Mouse (Mus musculus): ENCODE measurements around the gene Ankrd33b. TPM values are rescaled to one million over a fixed set of nuclear protein-coding genes. Genes with fewer than 3 reads are reported as not detected.

Gene Ankrd33b
- polyA plus RNA-seq, 1 experiment from 2014 or later: 0.75 TPM

DNA sequence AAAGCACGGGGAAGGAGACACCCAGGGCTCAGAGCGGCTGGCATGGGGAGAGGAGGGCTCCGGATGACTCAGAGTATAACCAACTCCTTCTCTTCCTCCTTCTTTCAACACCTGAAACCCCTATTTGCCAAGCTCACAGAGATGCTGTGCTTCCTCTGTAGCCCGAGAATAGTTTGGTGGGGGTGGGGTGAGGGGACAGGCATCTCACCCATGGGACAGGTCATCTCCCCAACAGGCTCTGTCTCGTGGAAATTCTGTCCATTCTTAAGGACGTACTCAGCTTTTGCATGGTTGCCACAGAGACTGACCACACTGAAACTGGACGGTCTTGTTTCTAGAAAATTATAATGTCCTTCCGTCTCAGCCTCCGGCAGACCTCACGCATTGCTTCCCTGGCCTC, 106.4 kb downstream of the Ankrd33b start:
- H3K9me3 ChIP-seq (ENCODE audit: control insufficient read depth, low read length): no peaks in the 10 kb centered on the region
- 78% methylated on average over 10 of the region's 10 CpGs for WGBS
- no peak for ATAC-seq (ENCODE audit: low read depth)

DNA sequence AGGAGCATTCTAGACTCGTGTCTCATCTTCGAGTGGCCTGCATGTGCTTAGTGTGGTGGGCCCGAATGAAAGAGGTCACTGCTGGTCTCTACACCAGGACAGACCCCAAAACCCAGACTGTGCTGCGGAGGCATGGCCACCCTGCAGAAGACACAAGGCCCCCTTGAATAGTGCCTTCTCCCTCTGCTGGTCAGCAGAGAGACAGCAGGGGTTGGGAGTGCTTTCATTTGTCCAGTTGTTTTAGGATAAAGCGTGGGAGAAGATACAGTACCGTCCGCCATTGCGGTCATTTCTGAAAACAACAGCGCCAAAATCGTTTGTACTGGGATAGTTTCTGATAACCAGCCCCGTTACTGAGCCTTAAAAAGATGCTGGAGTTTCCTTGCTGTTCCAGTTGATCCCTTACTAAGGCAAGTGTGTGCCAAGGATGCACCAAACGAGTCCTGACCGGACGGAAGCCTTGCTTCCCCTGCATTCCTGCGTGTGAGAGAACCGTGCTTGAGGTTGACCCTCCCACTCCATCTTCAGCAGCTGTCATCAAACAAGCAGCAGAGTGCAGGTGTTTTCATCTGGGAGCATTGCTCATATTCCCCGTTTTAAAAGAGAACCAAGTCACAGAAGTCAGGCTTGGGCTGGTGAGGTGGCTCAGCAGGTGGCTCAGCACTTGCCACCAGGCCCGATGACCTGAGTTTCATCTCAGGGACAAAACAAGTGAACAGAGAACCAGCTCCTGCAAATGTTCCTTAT, 108.7 kb downstream of the Ankrd33b start:
- H3K4me2 ChIP-seq (ENCODE audit: low read depth, low read length): no peak overlapping the region
- H3K27ac ChIP-seq (ENCODE audit: low read depth, low read length): no peak overlapping the region
- no peaks in the 10 kb centered on the region for H3K36me3 ChIP-seq (ENCODE audit: control insufficient read depth, insufficient read depth, low read length)
- H3K27me3 ChIP-seq (ENCODE audit: control insufficient read depth, insufficient read depth, low read length): no peaks in the 10 kb centered on the region
- H3K9me3 ChIP-seq (ENCODE audit: control insufficient read depth, low read length): no peaks in the 10 kb centered on the region
- no peak for ATAC-seq (ENCODE audit: low read depth)
- H3K4me3 ChIP-seq (ENCODE audit: low read depth, low read length): no peak overlapping the region
- no peak overlapping the region for H3K9ac ChIP-seq (replicated peaks; ENCODE audit: low read depth, low read length)
- H3K4me1 ChIP-seq (ENCODE audit: control insufficient read depth, insufficient read depth, low read length): no peaks in the 10 kb centered on the region
- WGBS: 88% methylated on average over 18 of the region's 18 CpGs

More for the DNA sequence above, 106.4 kb downstream of the Ankrd33b start:
- Histone ChIP-seq H3K9ac (replicated peaks; ENCODE audit: low read depth, low read length) (no peak overlapping the region), H3K4me2 (ENCODE audit: low read depth, low read length) (no peak overlapping the region), H3K4me1 (ENCODE audit: control insufficient read depth, insufficient read depth, low read length) (no peaks in the 10 kb centered on the region), H3K27ac (ENCODE audit: low read depth, low read length) (no peak overlapping the region), H3K36me3 (ENCODE audit: control insufficient read depth, insufficient read depth, low read length) (no peaks in the 10 kb centered on the region), H3K27me3 (ENCODE audit: control insufficient read depth, insufficient read depth, low read length) (no peaks in the 10 kb centered on the region), H3K4me3 (ENCODE audit: low read depth, low read length) (no peak overlapping the region)

DNA sequence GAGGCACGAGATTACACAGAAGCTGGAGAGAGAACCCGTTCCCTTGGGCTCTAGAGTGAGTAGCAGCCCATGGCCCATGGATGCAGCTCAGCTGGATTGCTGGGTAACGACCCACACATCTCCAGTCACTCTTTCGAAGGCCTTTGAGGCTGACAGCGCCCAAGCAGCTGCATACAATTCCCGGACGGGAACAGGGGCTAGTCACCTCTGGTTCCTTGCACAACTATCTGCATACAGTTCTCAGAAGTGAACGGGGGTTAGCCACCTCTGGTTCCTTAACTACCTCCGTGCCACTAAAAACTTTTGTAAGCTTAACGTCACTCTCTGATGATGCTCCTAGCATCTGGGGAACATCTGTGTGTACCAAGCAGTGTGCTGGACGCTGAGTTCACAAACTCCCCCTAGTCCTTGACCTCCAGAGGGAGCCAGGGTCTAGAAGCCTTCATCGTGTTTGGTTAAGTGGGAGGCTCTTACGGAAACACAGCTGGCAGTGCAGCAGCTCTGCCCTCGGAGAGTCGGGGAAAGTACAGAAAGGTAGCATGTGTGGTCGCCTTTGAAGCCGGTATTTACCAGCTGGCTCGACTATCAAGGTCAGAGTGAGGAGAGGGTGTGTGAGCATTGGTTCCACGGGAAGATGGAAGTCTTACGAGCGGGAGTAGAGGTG, 109.4 kb downstream of the Ankrd33b start:
- Histone ChIP-seq H3K27me3 (ENCODE audit: control insufficient read depth, insufficient read depth, low read length) (no peaks in the 10 kb centered on the region), H3K4me1 (ENCODE audit: control insufficient read depth, insufficient read depth, low read length) (no peaks in the 10 kb centered on the region), H3K9me3 (ENCODE audit: control insufficient read depth, low read length) (no peaks in the 10 kb centered on the region), H3K27ac (ENCODE audit: low read depth, low read length) (no peak overlapping the region), H3K4me2 (ENCODE audit: low read depth, low read length) (no peak overlapping the region), H3K9ac (replicated peaks; ENCODE audit: low read depth, low read length) (no peak overlapping the region), H3K4me3 (ENCODE audit: low read depth, low read length) (no peak overlapping the region), H3K36me3 (ENCODE audit: control insufficient read depth, insufficient read depth, low read length) (no peaks in the 10 kb centered on the region)
- 78% methylated on average over 21 of the region's 21 CpGs for WGBS
- no peak for ATAC-seq (ENCODE audit: low read depth)

DNA sequence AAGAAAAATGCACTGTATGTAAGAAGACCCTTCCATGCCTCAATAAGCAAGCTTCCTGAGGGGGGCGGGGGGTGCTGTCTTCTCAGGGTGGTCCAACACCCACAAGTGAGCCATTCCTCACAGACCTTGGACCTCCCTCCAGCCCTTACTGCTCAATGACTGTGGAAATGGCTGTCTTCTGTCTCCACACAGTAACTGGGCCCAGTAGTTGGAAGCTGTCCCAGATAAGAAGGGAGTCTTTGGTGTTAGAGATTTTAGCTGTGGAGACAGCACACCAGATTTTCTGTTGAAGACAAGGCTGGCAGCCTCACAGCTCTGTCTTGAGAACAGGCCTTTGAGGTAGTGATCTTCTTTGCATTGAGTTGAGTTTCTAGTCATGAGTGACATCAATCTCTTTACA, 110.2 kb downstream of the Ankrd33b start:
- Histone ChIP-seq H3K27ac (ENCODE audit: low read depth, low read length) (no peak overlapping the region), H3K4me3 (ENCODE audit: low read depth, low read length) (no peak overlapping the region), H3K9ac (replicated peaks; ENCODE audit: low read depth, low read length) (no peak overlapping the region), H3K27me3 (ENCODE audit: control insufficient read depth, insufficient read depth, low read length) (no peaks in the 10 kb centered on the region), H3K36me3 (ENCODE audit: control insufficient read depth, insufficient read depth, low read length) (no peaks in the 10 kb centered on the region), H3K9me3 (ENCODE audit: control insufficient read depth, low read length) (no peaks in the 10 kb centered on the region), H3K4me1 (ENCODE audit: control insufficient read depth, insufficient read depth, low read length) (no peaks in the 10 kb centered on the region), H3K4me2 (ENCODE audit: low read depth, low read length) (no peak overlapping the region)
- ATAC-seq (ENCODE audit: low read depth): no peak
- 79% methylated on average over 1 of the region's 1 CpGs for WGBS

- no peaks in the 10 kb centered on the region for H3K9me3 ChIP-seq (ENCODE audit: control insufficient read depth, low read length)
- H3K4me2 ChIP-seq (ENCODE audit: low read depth, low read length): no peak overlapping the region
- H3K36me3 ChIP-seq (ENCODE audit: control insufficient read depth, insufficient read depth, low read length): no peaks in the 10 kb centered on the region
- no peaks in the 10 kb centered on the region for H3K4me1 ChIP-seq (ENCODE audit: control insufficient read depth, insufficient read depth, low read length)
- H3K9ac ChIP-seq (replicated peaks; ENCODE audit: low read depth, low read length): no peak overlapping the region
- WGBS: 88% methylated on average over 6 of the region's 6 CpGs
- H3K27ac ChIP-seq (ENCODE audit: low read depth, low read length): no peak overlapping the region
- ATAC-seq (ENCODE audit: low read depth): no peak
- H3K27me3 ChIP-seq (ENCODE audit: control insufficient read depth, insufficient read depth, low read length): no peaks in the 10 kb centered on the region
- H3K4me3 ChIP-seq (ENCODE audit: low read depth, low read length): no peak overlapping the region
Measured at GRCm38 (mm10) chr15:31255762-31256161, 111.8 kb downstream of the Ankrd33b start.

DNA sequence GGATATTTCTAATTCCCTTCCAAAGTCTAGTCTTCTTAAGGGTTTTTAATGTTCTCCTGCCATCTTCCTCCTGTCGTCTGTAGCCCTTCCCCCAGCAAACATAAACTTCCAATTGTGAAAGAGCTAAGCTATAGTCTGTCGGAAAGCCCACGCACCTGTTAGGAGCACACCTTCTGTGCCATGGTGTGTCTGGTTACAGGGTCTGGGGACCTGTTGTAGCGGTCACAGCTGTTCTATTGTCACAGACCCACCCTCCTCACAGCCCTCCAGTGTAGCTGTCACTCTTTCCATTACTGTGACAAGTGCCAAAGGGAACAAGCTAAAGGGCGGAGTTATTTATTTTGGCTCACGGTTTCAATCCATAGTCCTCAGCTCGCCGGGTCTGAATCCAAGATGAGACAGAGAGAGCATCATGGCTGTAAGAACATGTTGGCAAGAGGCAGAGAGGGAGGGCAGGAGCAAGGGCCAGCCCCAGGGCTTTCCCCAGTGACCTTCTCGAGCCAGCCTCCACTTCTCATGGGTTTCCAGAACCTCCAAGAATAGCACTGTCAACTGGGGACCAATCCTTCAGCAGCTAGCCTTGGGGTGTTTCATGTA, 112.5 kb downstream of the Ankrd33b start:
- no peak overlapping the region for H3K9ac ChIP-seq (replicated peaks; ENCODE audit: low read depth, low read length)
- no peak for ATAC-seq (ENCODE audit: low read depth)
- no peak overlapping the region for H3K27ac ChIP-seq (ENCODE audit: low read depth, low read length)
- no peaks in the 10 kb centered on the region for H3K27me3 ChIP-seq (ENCODE audit: control insufficient read depth, insufficient read depth, low read length)
- H3K36me3 ChIP-seq (ENCODE audit: control insufficient read depth, insufficient read depth, low read length): no peaks in the 10 kb centered on the region
- no peaks in the 10 kb centered on the region for H3K9me3 ChIP-seq (ENCODE audit: control insufficient read depth, low read length)
- WGBS: 84% methylated on average over 9 of the region's 9 CpGs
- H3K4me3 ChIP-seq (ENCODE audit: low read depth, low read length): no peak overlapping the region
- no peaks in the 10 kb centered on the region for H3K4me1 ChIP-seq (ENCODE audit: control insufficient read depth, insufficient read depth, low read length)
- H3K4me2 ChIP-seq (ENCODE audit: low read depth, low read length): no peak overlapping the region

- 86% methylated on average over 4 of the region's 4 CpGs for WGBS
- no peaks in the 10 kb centered on the region for H3K4me1 ChIP-seq (ENCODE audit: control insufficient read depth, insufficient read depth, low read length)
- no peak overlapping the region for H3K4me3 ChIP-seq (ENCODE audit: low read depth, low read length)
- H3K9ac ChIP-seq (replicated peaks; ENCODE audit: low read depth, low read length): no peak overlapping the region
- H3K27ac ChIP-seq (ENCODE audit: low read depth, low read length): no peak overlapping the region
- H3K36me3 ChIP-seq (ENCODE audit: control insufficient read depth, insufficient read depth, low read length): no peaks in the 10 kb centered on the region
- no peaks in the 10 kb centered on the region for H3K27me3 ChIP-seq (ENCODE audit: control insufficient read depth, insufficient read depth, low read length)
- H3K9me3 ChIP-seq (ENCODE audit: control insufficient read depth, low read length): no peaks in the 10 kb centered on the region
- no peak overlapping the region for H3K4me2 ChIP-seq (ENCODE audit: low read depth, low read length)
- no peak for ATAC-seq (ENCODE audit: low read depth)
Measured at GRCm38 (mm10) chr15:31253963-31254362, 113.6 kb downstream of the Ankrd33b start.

- no peaks in the 10 kb centered on the region for H3K36me3 ChIP-seq (ENCODE audit: control insufficient read depth, insufficient read depth, low read length)
- H3K27ac ChIP-seq (ENCODE audit: low read depth, low read length): no peak overlapping the region
- no peak overlapping the region for H3K4me2 ChIP-seq (ENCODE audit: low read depth, low read length)
- no peak overlapping the region for H3K9ac ChIP-seq (replicated peaks; ENCODE audit: low read depth, low read length)
- WGBS: 74% methylated on average over 8 of the region's 8 CpGs
- no peaks in the 10 kb centered on the region for H3K27me3 ChIP-seq (ENCODE audit: control insufficient read depth, insufficient read depth, low read length)
- no peaks in the 10 kb centered on the region for H3K9me3 ChIP-seq (ENCODE audit: control insufficient read depth, low read length)
- ATAC-seq (ENCODE audit: low read depth): no peak
- no peaks in the 10 kb centered on the region for H3K4me1 ChIP-seq (ENCODE audit: control insufficient read depth, insufficient read depth, low read length)
- H3K4me3 ChIP-seq (ENCODE audit: low read depth, low read length): no peak overlapping the region
Measured at GRCm38 (mm10) chr15:31253380-31253779, 114.1 kb downstream of the Ankrd33b start.
